Mouse (Mus musculus) intestine, embryonic 16.5 days (tissue): Measurements from ENCODE around the gene Sys1. TPM values are rescaled to one million over a fixed set of nuclear protein-coding genes. Genes with fewer than 3 reads are reported as not detected.

Experiments
- ATAC-seq: fragments of 200-750 bp; cut with Nextera tagmentation; 2 replicates; pipeline ENCODE4 v1.8.0; 2017; ENCODE audit warnings: moderate TSS enrichment, moderate library complexity
- H3K27ac ChIP-seq: fragments of 300-500 bp; sonication (generic); 2 replicates; pipeline ENCODE4 v1.5.1; 2014; ENCODE audit warnings: mild to moderate bottlenecking, low read length
- H3K27me3 ChIP-seq: fragments of 300-500 bp; sonication (generic); replicated peaks from 2 replicates; pipeline ENCODE4 v1.6.1; 2014; ENCODE audit warnings: low read length, control low read depth, mixed read lengths; ENCODE audit not compliant: control insufficient read depth, insufficient read depth
- H3K36me3 ChIP-seq: fragments of 300-500 bp; sonication (generic); 2 replicates; pipeline ENCODE4 v1.6.1; 2014; ENCODE audit warnings: low read length, control low read depth; ENCODE audit not compliant: control insufficient read depth, insufficient read depth
- H3K4me1 ChIP-seq: fragments of 300-500 bp; sonication (generic); 2 replicates; pipeline ENCODE4 v1.6.1; 2014; ENCODE audit warnings: low read length, control low read depth, mixed read lengths; ENCODE audit not compliant: control insufficient read depth, insufficient read depth
- H3K4me2 ChIP-seq: fragments of 300-500 bp; sonication (generic); 2 replicates; pipeline ENCODE4 v1.6.1; 2014; ENCODE audit warnings: low read depth, low read length, control low read depth
- H3K4me3 ChIP-seq: fragments of 300-500 bp; sonication (generic); 2 replicates; pipeline ENCODE4 v1.5.1; 2014; ENCODE audit warnings: mild to moderate bottlenecking, low read length
- H3K9ac ChIP-seq: fragments of 300-500 bp; sonication (generic); 2 replicates; pipeline ENCODE4 v1.6.1; 2014; ENCODE audit warnings: low read depth, low read length
- H3K9me3 ChIP-seq: fragments of 300-500 bp; sonication (generic); 2 replicates; pipeline ENCODE4 v1.6.1; 2016; ENCODE audit warnings: low read length, control low read depth; ENCODE audit not compliant: control insufficient read depth
- WGBS: fragments of 180-500 bp; shearing (Covaris S2); extraction: QIAGEN DNeasy Blood & Tissue Kit; methylation state at CpG from one replicate; pipeline ENCODE4 v1.1.7; 2014; 5-methylcytosine and 5-hydroxymethylcytosine counted together
- polyA plus RNA-seq: library from polyadenylated mRNA; unstranded; fragments of >200 nt; fragmentation: Nextera tagmentation; extraction: Ambion mirVana; gene quantifications from 2 replicates; pipeline ENCODE4 v1.2.1, GENCODE M21; 2015

Gene Sys1
- polyA plus RNA-seq: 54.0 and 56.4 TPM in 2 replicates

DNA sequence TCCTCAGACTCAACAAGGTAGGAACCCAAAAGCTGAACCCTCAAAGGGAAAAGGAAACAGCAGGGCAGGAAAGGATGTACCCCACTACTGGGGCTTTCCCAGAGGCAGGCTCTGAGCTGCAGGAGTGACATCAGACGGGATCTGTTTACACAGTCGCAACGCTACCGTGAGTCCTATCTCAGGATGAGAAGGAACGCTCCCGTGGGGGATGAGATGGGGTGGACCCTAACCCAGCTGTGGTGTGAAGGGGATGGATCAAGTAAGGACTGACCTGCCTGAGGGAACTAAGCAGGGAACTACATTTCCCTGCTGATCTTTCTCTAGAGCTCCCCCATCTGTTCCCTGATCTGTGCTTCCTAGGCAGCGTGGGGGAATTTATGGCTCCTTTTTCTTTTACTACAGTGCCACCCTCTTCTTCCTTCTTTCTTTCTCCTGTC lies at the start of gene Sys1:
Gene Sys1 (plus strand): TSS at position 101 of the 437 bp plus-strand sequence.
- no peak for ATAC-seq
- Histone ChIP-seq H3K27ac (peak within 1 kb of the TSS; percentile 83), H3K36me3 (no peaks in the 10 kb centered on the region), H3K27me3 (no peaks in the 10 kb centered on the region), H3K4me1 (peaks cover 36% of the 10 kb centered on the region), H3K9me3 (no peaks in the 10 kb centered on the region), H3K9ac (peak within 1 kb of the TSS; percentile 57), H3K4me2 (peak within 1 kb of the TSS; percentile 44), H3K4me3 (peak within 1 kb of the TSS; percentile 32)
- 1% methylated on average over 7 of the region's 7 CpGs for WGBS

DNA sequence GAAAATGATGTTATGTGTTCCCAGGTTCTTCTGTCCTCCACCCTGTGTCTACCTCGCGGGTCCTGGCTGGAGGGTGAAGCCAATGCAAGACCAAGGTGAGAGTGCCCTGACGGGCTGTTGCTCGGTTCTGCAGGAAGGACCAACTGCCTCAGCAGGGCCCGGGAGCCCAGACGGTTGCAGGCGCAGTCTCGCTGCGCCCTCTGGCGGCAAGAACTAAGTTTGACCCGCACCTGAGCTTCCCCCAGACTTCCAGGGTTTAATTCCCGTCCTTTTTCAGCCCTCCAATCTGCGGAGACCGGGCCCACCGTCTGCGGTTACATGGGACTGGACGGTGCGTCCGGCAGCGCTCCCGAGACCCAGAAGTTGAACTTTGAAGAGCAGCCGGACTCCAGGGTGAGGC lies 49.1 kb upstream of the Sys1 start:
- Histone ChIP-seq H3K9ac (no peak overlapping the region), H3K4me2 (peak overlapping the region; percentile 31; the same call in 1 of the 2 replicates), H3K9me3 (no peaks in the 10 kb centered on the region), H3K27me3 (peaks cover 25% of the 10 kb centered on the region), H3K27ac (no peak overlapping the region), H3K4me1 (peaks cover 24% of the 10 kb centered on the region), H3K4me3 (0 out of 2 replicates have a peak overlapping the region, but pooled peaks have one; percentile 8), H3K36me3 (no peaks in the 10 kb centered on the region)
- WGBS: 1% methylated on average over 22 of the region's 22 CpGs
- ATAC-seq: peak; percentile 17; the same call in 1 of the 2 replicates

- 27% methylated on average over 28 of the region's 28 CpGs for WGBS
- peak overlapping the region; percentile 28 for H3K4me3 ChIP-seq
These were observed 42.6 kb upstream of the Sys1 start for GRCm38 (mm10) chr2:164414167-164414566.

GRCm38 (mm10) chr2:164414581-164414980 lies 42.2 kb upstream of the Sys1 start:
- H3K27me3 ChIP-seq: no peaks in the 10 kb centered on the region
- peaks cover 4% of the 10 kb centered on the region for H3K4me1 ChIP-seq
- no peak for ATAC-seq
- no peaks in the 10 kb centered on the region for H3K36me3 ChIP-seq
- no peaks in the 10 kb centered on the region for H3K9me3 ChIP-seq
- peak overlapping the region; percentile 28 for H3K4me3 ChIP-seq
- H3K4me2 ChIP-seq: peak overlapping the region; percentile 44
- peak overlapping the region; percentile 45; the same call in 1 of the 2 replicates for H3K9ac ChIP-seq
- H3K27ac ChIP-seq: no peak overlapping the region
- WGBS: 65% methylated on average over 10 of the region's 10 CpGs

More at GRCm38 (mm10) chr2:164414167-164414566, 42.6 kb upstream of the Sys1 start:
- Histone ChIP-seq H3K27me3 (no peaks in the 10 kb centered on the region), H3K4me2 (peak overlapping the region; percentile 44), H3K36me3 (no peaks in the 10 kb centered on the region), H3K9me3 (no peaks in the 10 kb centered on the region), H3K9ac (peak overlapping the region; percentile 45; the same call in 1 of the 2 replicates), H3K4me1 (peaks cover 4% of the 10 kb centered on the region), H3K27ac (no peak overlapping the region)
- ATAC-seq: peak; percentile 51

DNA sequence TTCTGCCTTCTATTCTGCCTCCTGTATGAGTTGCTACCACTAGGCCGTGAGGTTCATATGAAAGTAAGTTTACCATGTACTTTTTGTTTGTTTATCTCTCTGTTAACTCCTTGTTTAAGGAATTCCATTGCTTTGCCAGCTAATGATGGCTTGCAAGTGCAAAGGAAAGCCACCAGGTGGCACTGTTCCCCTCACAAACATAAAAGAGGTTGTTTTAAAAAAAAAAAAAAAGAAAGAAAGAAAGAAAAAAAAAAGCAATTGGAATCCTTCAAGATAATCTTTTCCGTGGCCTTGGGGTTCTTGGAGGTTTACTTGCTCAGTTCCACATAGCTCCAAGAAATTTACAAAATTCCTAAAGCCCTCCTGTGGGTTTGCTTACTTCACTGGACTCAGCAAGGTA lies 39.6 kb upstream of the Sys1 start:
- no peak overlapping the region for H3K4me2 ChIP-seq
- H3K9ac ChIP-seq: no peak overlapping the region
- no peak overlapping the region for H3K27ac ChIP-seq
- H3K4me3 ChIP-seq: no peak overlapping the region
- no peaks in the 10 kb centered on the region for H3K27me3 ChIP-seq
- ATAC-seq: no peak
- H3K9me3 ChIP-seq: no peaks in the 10 kb centered on the region
- H3K4me1 ChIP-seq: peaks cover 4% of the 10 kb centered on the region
- no peaks in the 10 kb centered on the region for H3K36me3 ChIP-seq
- WGBS: 0% methylated on average over 2 of the region's 2 CpGs

GRCm38 (mm10) chr2:164418308-164418875 lies 38.4 kb upstream of the Sys1 start:
- Histone ChIP-seq H3K4me1 (peaks cover 4% of the 10 kb centered on the region), H3K36me3 (no peaks in the 10 kb centered on the region), H3K4me2 (no peak overlapping the region), H3K9ac (no peak overlapping the region), H3K27ac (peak overlapping the region; percentile 23; the same call in 1 of the 2 replicates), H3K9me3 (no peaks in the 10 kb centered on the region), H3K27me3 (no peaks in the 10 kb centered on the region), H3K4me3 (no peak overlapping the region)
- ATAC-seq: no peak
- 40% methylated on average over 3 of the region's 3 CpGs for WGBS

DNA sequence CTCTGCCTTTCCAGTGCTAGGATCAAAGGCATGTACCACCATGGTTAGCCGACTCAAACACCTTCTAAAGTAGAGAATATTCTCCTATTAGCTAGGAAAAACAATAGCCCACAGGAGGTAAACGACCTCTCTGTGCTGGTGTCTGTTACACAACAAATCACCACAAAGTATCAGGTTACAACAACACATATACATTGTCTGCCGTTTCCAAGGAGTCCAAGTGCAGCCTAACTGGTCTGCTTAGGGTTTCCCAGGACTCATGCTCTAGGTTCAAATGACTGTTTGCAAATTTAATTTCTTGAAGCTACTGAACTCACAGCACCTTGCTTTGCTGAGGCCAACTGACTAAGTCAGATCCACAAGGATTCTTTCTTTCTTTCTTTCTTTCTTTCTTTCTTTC lies 37.3 kb upstream of the Sys1 start:
- Histone ChIP-seq H3K36me3 (peaks cover 8% of the 10 kb centered on the region), H3K4me2 (no peak overlapping the region), H3K4me3 (no peak overlapping the region), H3K27me3 (no peaks in the 10 kb centered on the region), H3K9ac (no peak overlapping the region), H3K27ac (no peak overlapping the region), H3K9me3 (no peaks in the 10 kb centered on the region), H3K4me1 (peaks cover 4% of the 10 kb centered on the region)
- ATAC-seq: no peak
- 19% methylated on average over 3 of the region's 3 CpGs for WGBS

DNA sequence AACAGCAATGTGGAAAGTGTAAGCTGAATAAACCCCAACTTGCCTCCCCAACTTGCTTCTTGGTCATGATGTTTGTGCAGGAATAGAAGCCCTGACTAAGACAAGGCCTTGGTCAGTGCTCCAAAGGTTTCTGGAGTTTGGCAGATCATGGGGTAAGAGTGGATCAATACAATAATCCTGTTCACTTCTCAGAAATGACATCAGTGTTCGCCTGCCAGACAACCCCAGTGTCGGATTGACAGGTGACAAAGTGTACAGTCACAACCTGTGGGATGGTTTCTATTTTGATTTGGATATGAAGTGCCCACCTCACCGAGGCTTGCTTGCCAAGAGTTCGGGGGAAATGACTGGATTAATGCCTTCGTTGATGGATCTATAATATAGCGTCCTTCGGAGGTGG lies 35.5 kb upstream of the Sys1 start:
- Histone ChIP-seq H3K9ac (no peak overlapping the region), H3K4me2 (no peak overlapping the region), H3K9me3 (no peaks in the 10 kb centered on the region), H3K4me3 (no peak overlapping the region), H3K27me3 (no peaks in the 10 kb centered on the region), H3K36me3 (peaks cover 9% of the 10 kb centered on the region), H3K27ac (no peak overlapping the region), H3K4me1 (peaks cover 4% of the 10 kb centered on the region)
- ATAC-seq: no peak
- 87% methylated on average over 7 of the region's 7 CpGs for WGBS

DNA sequence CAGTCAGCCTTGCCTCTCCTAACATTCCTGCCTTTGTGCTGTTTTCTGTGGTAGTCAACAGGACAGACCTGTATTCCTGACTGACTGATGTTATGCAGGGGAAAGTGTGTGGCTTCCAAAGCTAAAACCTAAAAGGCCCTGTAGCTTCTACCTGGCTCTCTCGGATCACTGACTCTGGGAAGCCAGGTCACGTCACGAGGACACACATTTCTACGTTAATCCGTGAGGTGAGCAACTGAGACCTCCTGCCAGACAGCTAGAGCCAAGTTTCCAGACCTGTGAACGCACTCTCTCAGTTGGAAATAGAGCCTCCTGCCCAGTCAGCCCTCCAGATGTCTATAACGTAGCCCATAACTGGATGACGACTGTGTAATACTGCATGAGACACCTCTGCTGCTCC lies 34.8 kb upstream of the Sys1 start:
- Histone ChIP-seq H3K4me1 (peaks cover 4% of the 10 kb centered on the region), H3K9ac (no peak overlapping the region), H3K27ac (no peak overlapping the region), H3K27me3 (no peaks in the 10 kb centered on the region), H3K36me3 (peaks cover 12% of the 10 kb centered on the region), H3K4me3 (no peak overlapping the region), H3K9me3 (no peaks in the 10 kb centered on the region), H3K4me2 (no peak overlapping the region)
- WGBS: 86% methylated on average over 8 of the region's 8 CpGs
- ATAC-seq: no peak
